Mouse (Mus musculus): Measurements from ENCODE around the gene Fam133b. TPM values are rescaled to one million over a fixed set of nuclear protein-coding genes. Genes with fewer than 3 reads are reported as not detected.
A peak's percentile ranks its signal among the peaks of the same experiment; 100 is the strongest.

Gene Fam133b
- polyA plus RNA-seq, 1 experiment = 25.4 TPM

- Histone ChIP-seq H3K4me1 (ENCODE audit: control insufficient read depth, insufficient read depth, low read length) (no peaks in the 10 kb centered on the region), H3K4me3 (ENCODE audit: insufficient read depth, low read length) (no peak overlapping the region), H3K27ac (ENCODE audit: insufficient read depth, low read length) (no peak overlapping the region)
- TF ChIP-seq CTCF (IDR thresholded peaks at IDR 0.05; ENCODE audit: extremely low read depth, insufficient read depth, low read length) = no peak
- TF ChIP-seq POLR2A (IDR thresholded peaks at IDR 0.05; ENCODE audit: extremely low read depth, insufficient read depth, low read length) = no peak
Observed at GRCm38 (mm10) chr5:3538505-3539472, 4.8 kb upstream of the Fam133b start.

- Histone ChIP-seq H3K4me1 (ENCODE audit: control insufficient read depth, insufficient read depth, low read length) (peaks cover 4% of the 10 kb centered on the region), H3K4me3 (ENCODE audit: insufficient read depth, low read length) (no peak overlapping the region), H3K27ac (ENCODE audit: insufficient read depth, low read length) (no peak overlapping the region)
- no peak for TF ChIP-seq CTCF (IDR thresholded peaks at IDR 0.05; ENCODE audit: extremely low read depth, insufficient read depth, low read length)
- no peak for TF ChIP-seq POLR2A (IDR thresholded peaks at IDR 0.05; ENCODE audit: extremely low read depth, insufficient read depth, low read length)
Observed at GRCm38 (mm10) chr5:3541871-3542270, 1.8 kb upstream of the Fam133b start.

GRCm38 (mm10) chr5:3544480-3544769 is 792 bp downstream of the Fam133b start:
- no peak overlapping the region for H3K27ac ChIP-seq (ENCODE audit: insufficient read depth, low read length)
- TF ChIP-seq CTCF (IDR thresholded peaks at IDR 0.05; ENCODE audit: extremely low read depth, insufficient read depth, low read length) = no peak
- TF ChIP-seq POLR2A (IDR thresholded peaks at IDR 0.05; ENCODE audit: extremely low read depth, insufficient read depth, low read length) = no peak
- peaks cover 4% of the 10 kb centered on the region for H3K4me1 ChIP-seq (ENCODE audit: control insufficient read depth, insufficient read depth, low read length)
- peak overlapping the region; percentile 81 for H3K4me3 ChIP-seq (ENCODE audit: insufficient read depth, low read length)

GRCm38 (mm10) chr5:3546226-3546625 is 2.6 kb downstream of the Fam133b start:
- Histone ChIP-seq H3K4me1 (ENCODE audit: control insufficient read depth, insufficient read depth, low read length) (peaks cover 4% of the 10 kb centered on the region), H3K27ac (ENCODE audit: insufficient read depth, low read length) (no peak overlapping the region), H3K4me3 (ENCODE audit: insufficient read depth, low read length) (no peak overlapping the region)
- TF ChIP-seq POLR2A (IDR thresholded peaks at IDR 0.05; ENCODE audit: extremely low read depth, insufficient read depth, low read length) (no peak), CTCF (IDR thresholded peaks at IDR 0.05; ENCODE audit: extremely low read depth, insufficient read depth, low read length) (no peak)

- Histone ChIP-seq H3K27ac (ENCODE audit: insufficient read depth, low read length) (no peak overlapping the region), H3K4me3 (ENCODE audit: insufficient read depth, low read length) (no peak overlapping the region), H3K4me1 (ENCODE audit: control insufficient read depth, insufficient read depth, low read length) (no peaks in the 10 kb centered on the region)
- TF ChIP-seq POLR2A (IDR thresholded peaks at IDR 0.05; ENCODE audit: extremely low read depth, insufficient read depth, low read length) (no peak), CTCF (IDR thresholded peaks at IDR 0.05; ENCODE audit: extremely low read depth, insufficient read depth, low read length) (no peak)
Observed at GRCm38 (mm10) chr5:3551481-3551880, 7.8 kb downstream of the Fam133b start.

GRCm38 (mm10) chr5:3554198-3554597 is 10.6 kb downstream of the Fam133b start:
- TF ChIP-seq POLR2A (IDR thresholded peaks at IDR 0.05; ENCODE audit: extremely low read depth, insufficient read depth, low read length) = no peak
- Histone ChIP-seq H3K4me3 (ENCODE audit: insufficient read depth, low read length) (no peak overlapping the region), H3K27ac (ENCODE audit: insufficient read depth, low read length) (no peak overlapping the region), H3K4me1 (ENCODE audit: control insufficient read depth, insufficient read depth, low read length) (no peaks in the 10 kb centered on the region)

GRCm38 (mm10) chr5:3571266-3571665 is 27.6 kb downstream of the Fam133b start, which contains the start of gene 1700109H08Rik:
Gene 1700109H08Rik (plus strand): TSS chr5:3571566.
- TF ChIP-seq POLR2A (IDR thresholded peaks at IDR 0.05; ENCODE audit: extremely low read depth, insufficient read depth, low read length) = no peak
- TF ChIP-seq CTCF (IDR thresholded peaks at IDR 0.05; ENCODE audit: extremely low read depth, insufficient read depth, low read length) = no peak
- Histone ChIP-seq H3K27ac (ENCODE audit: insufficient read depth, low read length) (no peak within 1 kb of the TSS), H3K4me3 (ENCODE audit: insufficient read depth, low read length) (no peak within 1 kb of the TSS), H3K4me1 (ENCODE audit: control insufficient read depth, insufficient read depth, low read length) (no peaks in the 10 kb centered on the region)

- no peak overlapping the region for H3K27ac ChIP-seq (ENCODE audit: insufficient read depth, low read length)
- TF ChIP-seq POLR2A (IDR thresholded peaks at IDR 0.05; ENCODE audit: extremely low read depth, insufficient read depth, low read length) = no peak
- no peak for TF ChIP-seq CTCF (IDR thresholded peaks at IDR 0.05; ENCODE audit: extremely low read depth, insufficient read depth, low read length)
- no peaks in the 10 kb centered on the region for H3K4me1 ChIP-seq (ENCODE audit: control insufficient read depth, insufficient read depth, low read length)
- no peak overlapping the region for H3K4me3 ChIP-seq (ENCODE audit: insufficient read depth, low read length)
Observed at GRCm38 (mm10) chr5:3574825-3575224, 31.2 kb downstream of the Fam133b start.

- Histone ChIP-seq H3K4me3 (ENCODE audit: insufficient read depth, low read length) (no peak overlapping the region), H3K27ac (ENCODE audit: insufficient read depth, low read length) (no peak overlapping the region), H3K4me1 (ENCODE audit: control insufficient read depth, insufficient read depth, low read length) (no peaks in the 10 kb centered on the region)
- TF ChIP-seq POLR2A (IDR thresholded peaks at IDR 0.05; ENCODE audit: extremely low read depth, insufficient read depth, low read length) (no peak), CTCF (IDR thresholded peaks at IDR 0.05; ENCODE audit: extremely low read depth, insufficient read depth, low read length) (no peak)
Observed at GRCm38 (mm10) chr5:3577939-3578338, 34.3 kb downstream of the Fam133b start.

GRCm38 (mm10) chr5:3579066-3579465 is 35.4 kb downstream of the Fam133b start:
- Histone ChIP-seq H3K27ac (ENCODE audit: insufficient read depth, low read length) (no peak overlapping the region), H3K4me3 (ENCODE audit: insufficient read depth, low read length) (no peak overlapping the region), H3K4me1 (ENCODE audit: control insufficient read depth, insufficient read depth, low read length) (peaks cover 5% of the 10 kb centered on the region; the same call in 1 of the 2 replicates)
- TF ChIP-seq CTCF (IDR thresholded peaks at IDR 0.05; ENCODE audit: extremely low read depth, insufficient read depth, low read length) (no peak), POLR2A (IDR thresholded peaks at IDR 0.05; ENCODE audit: extremely low read depth, insufficient read depth, low read length) (no peak)

Data from cortical plate, adult 2 months (tissue).